16 mouse cellular contexts compared by ENCODE assay signal in genomic region chr15:61618638-61619500, GRCm38 (mm10).
A peak's percentile ranks its signal among the peaks of the same experiment; 100 is the strongest.
DNase-seq lines count a peak whose midpoint lies in the region; ATAC-seq and TF ChIP-seq lines count a peak whose summit lies in the region.
"Had no signal": no experiment of that assay in that cellular context is flagged by ENCODE, and none has a peak within 500 bp of the region (broad histone marks: within the 10 kb centered on the region; RNA-seq: fewer than 3 reads in every experiment).

No protein-coding gene starts in this region.

- no peaks in the 10 kb centered on the region for H3K9me3 ChIP-seq in midbrain, postnatal 0 days (ENCODE audit: low read length)
- no peaks in the 10 kb centered on the region for H3K9me3 ChIP-seq in midbrain, embryonic 11.5 days (ENCODE audit: control insufficient read depth, low read length)
- H3K9me3 ChIP-seq in stomach, embryonic 16.5 days (replicated peaks; ENCODE audit: control insufficient read depth, low read length) = no peaks in the 10 kb centered on the region
- H3K9me3 ChIP-seq: embryonic facial prominence, embryonic 12.5 days; megakaryocyte, embryonic 14.5 days had no signal

- no peak overlapping the region for H3K9ac ChIP-seq in midbrain, postnatal 0 days (replicated peaks; ENCODE audit: low read length, poor library complexity, severe bottlenecking)
- no peak overlapping the region for H3K9ac ChIP-seq in midbrain, embryonic 11.5 days (ENCODE audit: low read length)
- no peak overlapping the region for H3K9ac ChIP-seq in stomach, embryonic 16.5 days (ENCODE audit: low read length)
- H3K9ac ChIP-seq: embryonic facial prominence, embryonic 12.5 days had no signal

- H3K27ac ChIP-seq in midbrain, postnatal 0 days (ENCODE audit: low read depth, low read length) = no peak overlapping the region
- no peak overlapping the region for H3K27ac ChIP-seq in midbrain, embryonic 11.5 days (ENCODE audit: low read depth, low read length)
- H3K27ac ChIP-seq in stomach, embryonic 16.5 days (ENCODE audit: low read length) = peak overlapping the region; percentile 81
- H3K27ac ChIP-seq: embryonic facial prominence, embryonic 12.5 days had no signal

- no peak overlapping the region for H3K4me2 ChIP-seq in midbrain, postnatal 0 days (ENCODE audit: low read depth, low read length, poor library complexity, severe bottlenecking)
- H3K4me2 ChIP-seq in midbrain, embryonic 11.5 days = no peak overlapping the region
- H3K4me2 ChIP-seq in stomach, embryonic 16.5 days (ENCODE audit: low read depth, low read length) = no peak overlapping the region
- H3K4me2 ChIP-seq: embryonic facial prominence, embryonic 12.5 days had no signal

- WGBS in midbrain, postnatal 0 days = 69% methylated on average over 8 of the region's 8 CpGs
- 72% methylated on average over 8 of the region's 8 CpGs for WGBS in midbrain, embryonic 11.5 days
- 58% methylated on average over 8 of the region's 8 CpGs for WGBS in stomach, embryonic 16.5 days

- H3K4me1 ChIP-seq in midbrain, postnatal 0 days (ENCODE audit: insufficient read depth, low read length) = no peaks in the 10 kb centered on the region
- H3K4me1 ChIP-seq in midbrain, embryonic 11.5 days (ENCODE audit: control insufficient read depth, insufficient read depth, low read length) = no peaks in the 10 kb centered on the region
- no peaks in the 10 kb centered on the region for H3K4me1 ChIP-seq in stomach, embryonic 16.5 days (ENCODE audit: control insufficient read depth, insufficient read depth, low read length)
- H3K4me1 ChIP-seq: embryonic facial prominence, embryonic 12.5 days; megakaryocyte, embryonic 14.5 days had no signal

- TF ChIP-seq CTCF in midbrain, postnatal 0 days (IDR thresholded peaks at IDR 0.05) = peak; percentile 7; the same call in 1 of the 2 replicates

- no peaks in the 10 kb centered on the region for H3K27me3 ChIP-seq in midbrain, postnatal 0 days (ENCODE audit: insufficient read depth, low read length)
- no peaks in the 10 kb centered on the region for H3K27me3 ChIP-seq in midbrain, embryonic 11.5 days (ENCODE audit: control insufficient read depth, insufficient read depth, low read length)
- no peaks in the 10 kb centered on the region for H3K27me3 ChIP-seq in stomach, embryonic 16.5 days (ENCODE audit: control insufficient read depth, insufficient read depth, low read length)
- H3K27me3 ChIP-seq: embryonic facial prominence, embryonic 12.5 days; megakaryocyte, embryonic 14.5 days had no signal

- DNase-seq in midbrain, postnatal 0 days (ENCODE audit: low spot score) = no peak
- DNase-seq in midbrain, embryonic 11.5 days (ENCODE audit: low spot score, missing footprints) = no peak
- DNase-seq in ES-CJ7 (ENCODE audit: low read depth, low spot score) = peak; percentile 11
- DNase-seq in fat pad, adult 2 months (ENCODE audit: extremely low read depth, low read depth, low spot score) = peak; percentile 100
- DNase-seq in kidney, postnatal 10 days = no peak
- DNase-seq in retina, embryonic 14.5 days (ENCODE audit: low spot score) = no peak
- DNase-seq in adrenal gland, adult (ENCODE audit: inconsistent age in 2 of 2, low spot score in 1 of 2) = no peak
- DNase-seq: cerebellum, adult 11 months; heart, adult 11 months; heart, postnatal 4 days; kidney, adult 18-20 months; lung, adult 18-20 months had no signal

- no peak overlapping the region for H3K4me3 ChIP-seq in midbrain, postnatal 0 days (ENCODE audit: low read depth, low read length)
- no peak overlapping the region for H3K4me3 ChIP-seq in midbrain, embryonic 11.5 days (ENCODE audit: low read depth, low read length)
- no peak overlapping the region for H3K4me3 ChIP-seq in stomach, embryonic 16.5 days (replicated peaks; ENCODE audit: low read length)
- H3K4me3 ChIP-seq: embryonic facial prominence, embryonic 12.5 days; megakaryocyte, embryonic 14.5 days had no signal

- no peak for ATAC-seq in midbrain, postnatal 0 days (ENCODE audit: low FRiP score)
- no peak for ATAC-seq in midbrain, embryonic 11.5 days (ENCODE audit: low FRiP score)
- ATAC-seq in stomach, embryonic 16.5 days (ENCODE audit: insufficient read depth, low FRiP score) = peak; percentile 85
- ATAC-seq: forebrain, embryonic 16.5 days had no signal

- no peaks in the 10 kb centered on the region for H3K36me3 ChIP-seq in midbrain, postnatal 0 days (ENCODE audit: insufficient read depth, low read length)
- H3K36me3 ChIP-seq in midbrain, embryonic 11.5 days (ENCODE audit: control insufficient read depth, insufficient read depth, low read length) = no peaks in the 10 kb centered on the region
- H3K36me3 ChIP-seq in stomach, embryonic 16.5 days (ENCODE audit: control insufficient read depth, insufficient read depth, low read length) = no peaks in the 10 kb centered on the region
- H3K36me3 ChIP-seq: embryonic facial prominence, embryonic 12.5 days had no signal

Comparison
In these comparisons a context has a peak if more than half of its experiments do, and no peak if none do; other contexts are left out.
1. DNase-seq: peak in ES-CJ7 (single experiment) and fat pad, adult 2 months (single experiment); none in midbrain, postnatal 0 days (single experiment), midbrain, embryonic 11.5 days (single experiment), kidney, postnatal 10 days (single experiment), retina, embryonic 14.5 days (single experiment) and adrenal gland, adult (0 of 2).